Mouse (Mus musculus) limb, embryonic 15.5 days (tissue): Measurements from ENCODE around the gene Znrf4. TPM values are rescaled to one million over a fixed set of nuclear protein-coding genes. Genes with fewer than 3 reads are reported as not detected.

Experiments used
- ATAC-seq: fragments of 200-750 bp; cut with Nextera tagmentation; 2 replicates; pipeline ENCODE4 v1.8.0; 2017; ENCODE audit warnings: low read depth, moderate TSS enrichment; ENCODE audit not compliant: insufficient number of reproducible peaks, low FRiP score, low TSS enrichment
- H3K27ac ChIP-seq: fragments of 300-500 bp; sonication (generic); 2 replicates; pipeline ENCODE4 v1.5.1; 2015; ENCODE audit warnings: moderate library complexity, mild to moderate bottlenecking, inconsistent platforms
- H3K27me3 ChIP-seq: fragments of 300-500 bp; sonication (generic); 2 replicates; pipeline ENCODE4 v1.6.1; 2015; ENCODE audit warnings: inconsistent platforms
- H3K36me3 ChIP-seq: fragments of 300-500 bp; sonication (generic); 2 replicates; pipeline ENCODE4 v1.6.1; 2015; ENCODE audit warnings: inconsistent platforms
- H3K4me1 ChIP-seq: fragments of 300-500 bp; sonication (generic); 2 replicates; pipeline ENCODE4 v1.6.1; 2015; ENCODE audit warnings: inconsistent platforms
- H3K4me2 ChIP-seq: fragments of 300-500 bp; sonication (generic); 2 replicates; pipeline ENCODE4 v1.6.1; 2015; ENCODE audit warnings: mild to moderate bottlenecking, inconsistent platforms
- H3K4me3 ChIP-seq: fragments of 300-500 bp; sonication (generic); 2 replicates; pipeline ENCODE4 v1.5.1; 2015; ENCODE audit warnings: mild to moderate bottlenecking, inconsistent platforms
- H3K9ac ChIP-seq: fragments of 300-500 bp; sonication (generic); 2 replicates; pipeline ENCODE4 v1.6.1; 2015; ENCODE audit warnings: inconsistent platforms
- H3K9me3 ChIP-seq: fragments of 300-500 bp; sonication (generic); 2 replicates; pipeline ENCODE4 v1.6.1; 2016; ENCODE audit warnings: inconsistent platforms
- WGBS: fragments of 180-500 bp; shearing (Covaris S2); methylation state at CpG from one replicate; pipeline ENCODE4 v1.1.7; 2015; 5-methylcytosine and 5-hydroxymethylcytosine counted together
- polyA plus RNA-seq: library from polyadenylated mRNA; unstranded; fragments of >200 nt; fragmentation: Nextera tagmentation; extraction: Ambion mirVana; gene quantifications from 2 replicates; pipeline ENCODE4 v1.2.1, GENCODE M21; 2015

Znrf4 gene
- polyA plus RNA-seq, 1 experiment from 2014 or later, result not detected

DNA sequence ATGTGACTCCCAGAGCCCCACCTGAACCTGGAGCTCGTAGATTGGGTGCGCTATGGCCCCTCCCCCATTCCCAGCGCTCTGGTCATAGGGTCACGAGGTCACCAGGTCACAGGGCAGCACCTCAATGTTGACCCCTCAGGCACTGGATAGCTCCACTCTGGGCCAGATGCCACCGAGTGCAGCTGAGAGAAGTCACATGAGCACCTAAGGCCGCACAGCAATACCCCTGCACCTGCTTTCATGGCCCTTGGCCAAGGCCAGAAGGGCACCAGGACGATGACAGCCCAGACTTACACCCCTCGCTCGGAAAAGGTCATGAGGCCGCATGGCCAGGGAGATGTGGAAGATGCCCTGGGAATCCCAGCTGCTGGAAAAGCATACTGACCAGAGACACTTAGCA lies 41.7 kb downstream of the Znrf4 start:
- H3K4me2 ChIP-seq, result peak overlapping the region; percentile 48
- WGBS, result 17% methylated on average over 10 of the region's 10 CpGs
- no peak overlapping the region for H3K27ac ChIP-seq
- no peak for ATAC-seq
- H3K4me1 ChIP-seq, result peaks cover 96% of the 10 kb centered on the region
- peak overlapping the region; percentile 32 for H3K4me3 ChIP-seq
- no peak overlapping the region for H3K9ac ChIP-seq
- H3K27me3 ChIP-seq, result peaks cover 50% of the 10 kb centered on the region
- no peaks in the 10 kb centered on the region for H3K36me3 ChIP-seq
- no peaks in the 10 kb centered on the region for H3K9me3 ChIP-seq

- no peak for ATAC-seq
- WGBS, result 3% methylated on average over 25 of the region's 26 CpGs
- H3K36me3 ChIP-seq, result no peaks in the 10 kb centered on the region
- H3K27ac ChIP-seq, result no peak overlapping the region
- peaks cover 44% of the 10 kb centered on the region for H3K27me3 ChIP-seq
- H3K9me3 ChIP-seq, result no peaks in the 10 kb centered on the region
- H3K4me1 ChIP-seq, result peaks cover 96% of the 10 kb centered on the region
- peak overlapping the region; percentile 48 for H3K4me2 ChIP-seq
- peak overlapping the region; percentile 32 for H3K4me3 ChIP-seq
- peak overlapping the region; percentile 10; the same call in 1 of the 2 replicates for H3K9ac ChIP-seq
Measured at GRCm38 (mm10) chr17:56470001-56470436, 42.2 kb downstream of the Znrf4 start.

DNA sequence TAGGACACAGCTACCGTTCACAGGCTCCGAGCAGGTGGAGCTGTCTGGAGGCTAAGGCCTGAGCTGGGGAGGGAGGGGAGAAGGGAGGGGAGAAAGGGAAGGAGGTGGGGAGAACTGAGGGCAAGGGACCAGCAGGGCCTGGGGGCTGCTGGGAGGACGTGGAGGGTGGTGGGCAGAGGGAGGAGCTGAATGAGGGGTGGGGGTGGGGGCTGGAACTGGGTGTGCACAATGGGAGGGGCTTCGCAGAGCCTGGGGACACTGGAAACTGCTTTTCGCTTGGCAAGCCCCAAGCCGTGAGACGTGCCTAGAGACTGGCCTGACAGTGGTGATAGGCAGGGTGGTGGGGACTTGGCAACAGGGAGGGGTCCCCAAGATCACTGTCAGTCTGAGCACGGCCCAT lies 43.0 kb downstream of the Znrf4 start:
- peaks cover 37% of the 10 kb centered on the region for H3K27me3 ChIP-seq
- no peak overlapping the region for H3K4me3 ChIP-seq
- ATAC-seq, result no peak
- no peak overlapping the region for H3K27ac ChIP-seq
- H3K4me2 ChIP-seq, result peak overlapping the region; percentile 48; the same call in 1 of the 2 replicates
- H3K36me3 ChIP-seq, result no peaks in the 10 kb centered on the region
- no peaks in the 10 kb centered on the region for H3K9me3 ChIP-seq
- H3K9ac ChIP-seq, result no peak overlapping the region
- H3K4me1 ChIP-seq, result peaks cover 96% of the 10 kb centered on the region
- 33% methylated on average over 8 of the region's 8 CpGs for WGBS

DNA sequence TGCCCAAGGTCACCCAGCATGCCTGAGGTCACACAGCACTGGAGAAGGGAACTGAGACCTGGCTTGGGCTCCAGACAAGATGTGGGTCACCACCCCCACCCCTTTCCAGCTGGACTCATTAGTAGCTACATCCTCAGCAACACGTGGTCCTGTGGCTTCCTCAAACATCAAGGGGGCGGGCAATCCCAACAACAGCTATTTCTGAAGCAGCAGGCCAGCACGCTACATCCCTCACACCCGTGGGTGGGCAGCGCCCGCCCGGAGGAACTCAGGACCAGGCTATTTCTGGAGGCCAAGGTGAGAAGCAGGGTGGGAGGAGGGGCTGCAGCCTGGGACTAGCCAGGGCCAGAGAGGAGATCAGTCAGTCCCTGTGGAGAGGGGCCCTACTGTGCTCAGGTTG lies 43.4 kb downstream of the Znrf4 start:
- Histone ChIP-seq H3K4me3 (no peak overlapping the region), H3K4me1 (peaks cover 94% of the 10 kb centered on the region), H3K36me3 (no peaks in the 10 kb centered on the region), H3K9ac (no peak overlapping the region), H3K9me3 (no peaks in the 10 kb centered on the region), H3K4me2 (no peak overlapping the region), H3K27me3 (peaks cover 33% of the 10 kb centered on the region), H3K27ac (no peak overlapping the region)
- no peak for ATAC-seq
- WGBS, result 50% methylated on average over 7 of the region's 7 CpGs

GRCm38 (mm10) chr17:56468380-56468779 lies 43.9 kb downstream of the Znrf4 start:
- H3K9ac ChIP-seq, result no peak overlapping the region
- ATAC-seq, result no peak
- peaks cover 28% of the 10 kb centered on the region for H3K27me3 ChIP-seq
- no peak overlapping the region for H3K4me3 ChIP-seq
- H3K4me2 ChIP-seq, result no peak overlapping the region
- 92% methylated on average over 9 of the region's 9 CpGs for WGBS
- peak overlapping the region; percentile 85 for H3K27ac ChIP-seq
- no peaks in the 10 kb centered on the region for H3K9me3 ChIP-seq
- peaks cover 94% of the 10 kb centered on the region for H3K4me1 ChIP-seq
- H3K36me3 ChIP-seq, result no peaks in the 10 kb centered on the region

- H3K4me2 ChIP-seq, result peak overlapping the region; percentile 35
- 43% methylated on average over 7 of the region's 7 CpGs for WGBS
- peaks cover 19% of the 10 kb centered on the region for H3K27me3 ChIP-seq
- H3K4me3 ChIP-seq, result no peak overlapping the region
- H3K9ac ChIP-seq, result no peak overlapping the region
- ATAC-seq, result peak; percentile 52
- no peaks in the 10 kb centered on the region for H3K36me3 ChIP-seq
- H3K9me3 ChIP-seq, result no peaks in the 10 kb centered on the region
- peak overlapping the region; percentile 85 for H3K27ac ChIP-seq
- peaks cover 94% of the 10 kb centered on the region for H3K4me1 ChIP-seq
Measured at GRCm38 (mm10) chr17:56467456-56467884, 44.8 kb downstream of the Znrf4 start.

GRCm38 (mm10) chr17:56466747-56467146 lies 45.5 kb downstream of the Znrf4 start:
- Histone ChIP-seq H3K4me1 (peaks cover 88% of the 10 kb centered on the region), H3K9me3 (no peaks in the 10 kb centered on the region), H3K9ac (no peak overlapping the region), H3K4me3 (no peak overlapping the region), H3K36me3 (no peaks in the 10 kb centered on the region), H3K4me2 (0 out of 2 replicates have a peak overlapping the region, but pooled peaks have one; percentile 35), H3K27ac (no peak overlapping the region; the same call in 1 of the 2 replicates), H3K27me3 (peaks cover 13% of the 10 kb centered on the region)
- no peak for ATAC-seq
- WGBS, result 75% methylated on average over 6 of the region's 6 CpGs

DNA sequence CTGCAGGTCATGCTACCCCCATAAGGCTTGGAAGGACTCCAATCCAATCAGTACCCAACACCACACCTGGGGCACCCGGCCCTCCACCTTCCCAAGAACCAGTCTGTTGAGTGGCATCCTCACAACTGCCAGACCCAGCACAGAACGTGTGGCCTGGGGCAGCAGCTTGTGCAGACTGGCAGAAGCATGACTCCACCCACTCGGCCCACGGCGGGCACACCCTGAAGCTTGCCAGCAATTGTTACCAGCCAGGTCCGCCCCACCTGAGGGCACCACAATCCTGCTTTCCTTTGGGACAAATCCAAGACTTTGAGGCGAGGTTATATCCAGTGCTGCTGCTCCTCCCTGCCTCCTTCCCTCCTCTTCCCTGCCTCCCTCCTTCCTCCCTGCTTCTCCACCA lies 47.4 kb downstream of the Znrf4 start:
- H3K27ac ChIP-seq, result 0 out of 2 replicates have a peak overlapping the region, but pooled peaks have one; percentile 98
- no peaks in the 10 kb centered on the region for H3K27me3 ChIP-seq
- H3K4me1 ChIP-seq, result peaks cover 89% of the 10 kb centered on the region
- H3K4me2 ChIP-seq, result no peak overlapping the region
- H3K4me3 ChIP-seq, result no peak overlapping the region
- no peaks in the 10 kb centered on the region for H3K36me3 ChIP-seq
- 52% methylated on average over 7 of the region's 7 CpGs for WGBS
- H3K9me3 ChIP-seq, result no peaks in the 10 kb centered on the region
- no peak for ATAC-seq
- no peak overlapping the region for H3K9ac ChIP-seq

DNA sequence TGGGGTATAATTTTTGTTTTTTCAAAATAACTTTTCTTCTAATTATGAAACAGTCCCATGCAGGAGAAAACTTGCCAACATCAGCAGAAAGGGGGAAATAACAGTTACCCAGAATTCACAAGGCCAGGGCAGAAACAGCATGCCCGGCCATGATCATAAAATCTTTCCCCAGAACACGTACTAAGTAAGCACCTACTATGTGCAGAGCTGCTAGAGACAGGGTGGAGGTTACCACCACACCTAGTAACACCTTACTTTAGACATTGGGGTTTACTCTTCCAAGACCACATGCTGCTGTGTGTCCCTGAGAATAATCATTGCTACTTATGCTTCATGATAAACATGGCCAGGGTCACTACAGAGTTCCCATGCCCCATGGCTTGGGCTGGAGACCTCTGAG lies 47.9 kb downstream of the Znrf4 start:
- Histone ChIP-seq H3K27ac (peak overlapping the region; percentile 98; the same call in 1 of the 2 replicates), H3K4me2 (no peak overlapping the region), H3K9me3 (no peaks in the 10 kb centered on the region), H3K4me1 (peaks cover 89% of the 10 kb centered on the region), H3K4me3 (no peak overlapping the region), H3K27me3 (no peaks in the 10 kb centered on the region), H3K36me3 (no peaks in the 10 kb centered on the region), H3K9ac (no peak overlapping the region)
- ATAC-seq, result no peak
- WGBS, result 73% methylated on average over 2 of the region's 2 CpGs

- H3K9me3 ChIP-seq, result no peaks in the 10 kb centered on the region
- peak overlapping the region; percentile 70 for H3K4me3 ChIP-seq
- WGBS, result 20% methylated on average over 1 of the region's 1 CpGs
- peaks cover 87% of the 10 kb centered on the region for H3K4me1 ChIP-seq
- no peak overlapping the region for H3K9ac ChIP-seq
- peak overlapping the region; percentile 98 for H3K27ac ChIP-seq
- H3K36me3 ChIP-seq, result no peaks in the 10 kb centered on the region
- no peak for ATAC-seq
- peak overlapping the region; percentile 80 for H3K4me2 ChIP-seq
- no peaks in the 10 kb centered on the region for H3K27me3 ChIP-seq
Measured at GRCm38 (mm10) chr17:56463500-56463899, 48.7 kb downstream of the Znrf4 start.

GRCm38 (mm10) chr17:56462835-56463455 lies 49.3 kb downstream of the Znrf4 start:
- Histone ChIP-seq H3K36me3 (peaks cover 4% of the 10 kb centered on the region), H3K9me3 (no peaks in the 10 kb centered on the region), H3K9ac (no peak overlapping the region), H3K4me3 (peak overlapping the region; percentile 70), H3K4me2 (peak overlapping the region; percentile 80), H3K27me3 (no peaks in the 10 kb centered on the region), H3K4me1 (peaks cover 83% of the 10 kb centered on the region), H3K27ac (peak overlapping the region; percentile 98)
- ATAC-seq, result peak; percentile 13
- 3% methylated on average over 17 of the region's 17 CpGs for WGBS

- peak; percentile 93 for ATAC-seq
- H3K27ac ChIP-seq, result peak overlapping the region; percentile 98
- H3K4me1 ChIP-seq, result peaks cover 75% of the 10 kb centered on the region
- WGBS, result under 1% methylated on average over 77 of the region's 77 CpGs
- H3K9ac ChIP-seq, result peak overlapping the region; percentile 67
- H3K4me2 ChIP-seq, result peak overlapping the region; percentile 80
- no peaks in the 10 kb centered on the region for H3K27me3 ChIP-seq
- peaks cover 12% of the 10 kb centered on the region for H3K36me3 ChIP-seq
- H3K9me3 ChIP-seq, result no peaks in the 10 kb centered on the region
- H3K4me3 ChIP-seq, result peak overlapping the region; percentile 70
Measured at GRCm38 (mm10) chr17:56461771-56462743, 50.2 kb downstream of the Znrf4 start.
